8 mouse cellular contexts compared by ENCODE assay signal in the genomic region with DNA sequence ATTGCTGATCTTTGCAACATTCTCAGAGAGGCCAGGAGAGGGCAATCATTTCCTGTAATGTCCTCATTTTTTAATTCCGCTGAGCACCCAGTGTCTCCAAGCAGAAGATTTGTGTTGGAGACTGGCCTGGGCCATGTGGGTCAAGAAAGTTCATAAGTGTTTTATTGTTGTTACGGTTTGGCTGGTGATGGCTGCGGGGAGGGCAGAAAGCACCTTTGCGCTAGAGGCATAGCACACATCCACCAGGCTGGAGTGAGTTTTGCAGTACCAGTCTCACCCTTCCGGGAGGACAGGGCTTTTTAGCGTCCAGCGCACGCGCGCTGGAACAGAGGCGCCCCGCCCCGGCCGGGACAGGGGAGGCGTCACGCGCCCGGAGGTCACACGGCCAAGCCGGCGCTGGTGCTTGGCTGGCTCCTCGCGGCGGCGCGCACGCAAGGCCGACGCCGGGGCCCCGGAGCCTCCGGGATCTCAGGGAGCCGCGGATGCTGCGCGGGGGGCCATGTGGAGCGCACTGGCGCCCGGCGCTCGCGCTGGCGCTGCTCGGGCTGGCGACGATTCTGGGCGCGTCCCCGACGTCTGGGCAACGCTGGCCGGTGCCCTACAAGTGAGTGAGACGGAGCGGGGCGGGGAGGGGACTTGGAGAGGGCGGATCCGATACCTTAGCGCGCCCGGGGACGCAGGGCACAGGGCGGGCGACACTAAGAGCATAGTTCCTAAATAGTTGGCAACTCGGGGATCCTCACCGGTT. TPM values are rescaled to one million over a fixed set of nuclear protein-coding genes. Genes with fewer than 3 reads are reported as not detected.
DNase-seq lines count a peak whose midpoint lies in the region; ATAC-seq lines count a peak whose summit lies in the region.

Gene Cln5, plus strand, starts transcription at position 353 of the 748 bp plus-strand sequence.

- DNase-seq in CD8-positive naive resting alpha-beta T cell, adult 2 months (ENCODE audit: low read depth in 2 of 2, low spot score in 2 of 2), result peak; percentile 87 to 89
- DNase-seq in c-Kit-positive CD71-negative TER-119-negative erythroid progenitor cells, embryonic 14.5 days (ENCODE audit: low read depth), result peak; percentile 88
- peak; percentile 96 for DNase-seq in forebrain, embryonic 11.5 days (ENCODE audit: low spot score)
- DNase-seq in kidney, postnatal 36 days, result peak; percentile 95 to 97
- DNase-seq in telencephalon, adult 2 months (ENCODE audit: low read depth, low spot score), result peak; percentile 86

- H3K4me1 ChIP-seq in forebrain, embryonic 11.5 days (replicated peaks; ENCODE audit: control insufficient read depth, insufficient read depth, low read length), result no peaks in the 10 kb centered on the region
- H3K4me1 ChIP-seq in heart, embryonic 16.5 days (ENCODE audit: control insufficient read depth, insufficient read depth, low read length), result peaks cover 8% of the 10 kb centered on the region
- peaks cover 25% of the 10 kb centered on the region for H3K4me1 ChIP-seq in liver, embryonic 15.5 days (replicated peaks)
- peaks cover 8% of the 10 kb centered on the region for H3K4me1 ChIP-seq in neural tube, embryonic 12.5 days

- no peaks in the 10 kb centered on the region for H3K36me3 ChIP-seq in forebrain, embryonic 11.5 days (ENCODE audit: control insufficient read depth, insufficient read depth, low read length)
- H3K36me3 ChIP-seq in heart, embryonic 16.5 days (ENCODE audit: control insufficient read depth, insufficient read depth), result peaks cover 10% of the 10 kb centered on the region
- H3K36me3 ChIP-seq in liver, embryonic 15.5 days (replicated peaks), result peaks cover 34% of the 10 kb centered on the region
- H3K36me3 ChIP-seq in neural tube, embryonic 12.5 days, result peaks cover 17% of the 10 kb centered on the region; the same call in 1 of the 2 replicates

- peak; percentile 97 for ATAC-seq in forebrain, embryonic 11.5 days (replicated peaks; ENCODE audit: low FRiP score)
- peak; percentile 98 for ATAC-seq in heart, embryonic 16.5 days (replicated peaks; ENCODE audit: extremely low read depth, insufficient read depth, low FRiP score)
- ATAC-seq in liver, embryonic 15.5 days (ENCODE audit: insufficient read depth), result peak; percentile 97
- peak; percentile 98 for ATAC-seq in neural tube, embryonic 12.5 days (ENCODE audit: low FRiP score, low read depth)

- peak within 1 kb of the TSS; percentile 72 for H3K9ac ChIP-seq in forebrain, embryonic 11.5 days (ENCODE audit: low read length)
- peak within 1 kb of the TSS; percentile 78 for H3K9ac ChIP-seq in heart, embryonic 16.5 days (ENCODE audit: low read length)
- H3K9ac ChIP-seq in liver, embryonic 15.5 days, result peak within 1 kb of the TSS; percentile 80
- H3K9ac ChIP-seq in neural tube, embryonic 12.5 days, result peak within 1 kb of the TSS; percentile 69

- no peaks in the 10 kb centered on the region for H3K9me3 ChIP-seq in forebrain, embryonic 11.5 days (ENCODE audit: control insufficient read depth, low read length)
- H3K9me3 ChIP-seq in heart, embryonic 16.5 days (replicated peaks; ENCODE audit: control insufficient read depth, low read length), result no peaks in the 10 kb centered on the region
- no peaks in the 10 kb centered on the region for H3K9me3 ChIP-seq in liver, embryonic 15.5 days (replicated peaks)
- no peaks in the 10 kb centered on the region for H3K9me3 ChIP-seq in neural tube, embryonic 12.5 days

- whole genome bisulfite sequencing in forebrain, embryonic 11.5 days, result under 1% methylated on average over 60 of the region's 65 CpGs
- under 1% methylated on average over 65 of the region's 65 CpGs for WGBS in heart, embryonic 16.5 days
- WGBS in liver, embryonic 15.5 days (ENCODE audit: insufficient replicate concordance), result under 1% methylated on average over 65 of the region's 65 CpGs
- WGBS in neural tube, embryonic 12.5 days, result 1% methylated on average over 65 of the region's 65 CpGs

- H3K4me2 ChIP-seq in forebrain, embryonic 11.5 days (ENCODE audit: low read depth, low read length, severe bottlenecking), result peak within 1 kb of the TSS; percentile 82
- H3K4me2 ChIP-seq in heart, embryonic 16.5 days (ENCODE audit: low read depth, low read length), result peak within 1 kb of the TSS; percentile 100
- peak within 1 kb of the TSS; percentile 91 for H3K4me2 ChIP-seq in liver, embryonic 15.5 days
- peak within 1 kb of the TSS; percentile 85 for H3K4me2 ChIP-seq in neural tube, embryonic 12.5 days (replicated peaks)

- no peaks in the 10 kb centered on the region for H3K27me3 ChIP-seq in forebrain, embryonic 11.5 days (ENCODE audit: control insufficient read depth, insufficient read depth, low read length)
- H3K27me3 ChIP-seq in heart, embryonic 16.5 days (ENCODE audit: control insufficient read depth, insufficient read depth, low read length), result no peaks in the 10 kb centered on the region
- H3K27me3 ChIP-seq in liver, embryonic 15.5 days, result no peaks in the 10 kb centered on the region
- H3K27me3 ChIP-seq in neural tube, embryonic 12.5 days (replicated peaks), result no peaks in the 10 kb centered on the region

- peak within 1 kb of the TSS; percentile 62 for H3K4me3 ChIP-seq in forebrain, embryonic 11.5 days (ENCODE audit: low read depth, low read length)
- H3K4me3 ChIP-seq in heart, embryonic 16.5 days (ENCODE audit: low read length), result peak within 1 kb of the TSS; percentile 83
- H3K4me3 ChIP-seq in liver, embryonic 15.5 days (replicated peaks), result peak within 1 kb of the TSS; percentile 81
- H3K4me3 ChIP-seq in neural tube, embryonic 12.5 days, result peak within 1 kb of the TSS; percentile 63

- peak within 1 kb of the TSS; percentile 57; the same call in 1 of the 2 replicates for H3K27ac ChIP-seq in forebrain, embryonic 11.5 days (ENCODE audit: low read depth, low read length)
- H3K27ac ChIP-seq in heart, embryonic 16.5 days (ENCODE audit: low read length), result peak within 1 kb of the TSS; percentile 94
- peak within 1 kb of the TSS; percentile 99 for H3K27ac ChIP-seq in liver, embryonic 15.5 days (replicated peaks)
- peak within 1 kb of the TSS; percentile 50; the same call in 1 of the 2 replicates for H3K27ac ChIP-seq in neural tube, embryonic 12.5 days

RNA-seq across cellular contexts. Expression of gene Cln5, which starts in this region (rescaled TPM):
- 23.1 and 25.6 TPM in 2 replicates for polyA plus RNA-seq in forebrain, embryonic 11.5 days (2014; fragmentation: Nextera tagmentation; extraction: Ambion mirVana)
- polyA plus RNA-seq in heart, embryonic 16.5 days (2015; fragmentation: Nextera tagmentation; extraction: Ambion mirVana), result 27.6 and 27.7 TPM in 2 replicates
- 18.0 and 18.1 TPM in 2 replicates for polyA plus RNA-seq in liver, embryonic 15.5 days (2015; fragmentation: Nextera tagmentation; extraction: Ambion mirVana)
- 20.9 and 21.2 TPM in 2 replicates for polyA plus RNA-seq in neural tube, embryonic 12.5 days (2016; fragmentation: Nextera tagmentation; extraction: Ambion mirVana)

Comparison
In these comparisons a context has a peak if more than half of its experiments do, and no peak if none do; other contexts are left out.
1. Peak in every context shown above with its lines: DNase-seq, ATAC-seq, H3K4me3 ChIP-seq and H3K27ac ChIP-seq.